Mouse (Mus musculus): ENCODE data around the gene Ucp3.

Gene Ucp3

DNA sequence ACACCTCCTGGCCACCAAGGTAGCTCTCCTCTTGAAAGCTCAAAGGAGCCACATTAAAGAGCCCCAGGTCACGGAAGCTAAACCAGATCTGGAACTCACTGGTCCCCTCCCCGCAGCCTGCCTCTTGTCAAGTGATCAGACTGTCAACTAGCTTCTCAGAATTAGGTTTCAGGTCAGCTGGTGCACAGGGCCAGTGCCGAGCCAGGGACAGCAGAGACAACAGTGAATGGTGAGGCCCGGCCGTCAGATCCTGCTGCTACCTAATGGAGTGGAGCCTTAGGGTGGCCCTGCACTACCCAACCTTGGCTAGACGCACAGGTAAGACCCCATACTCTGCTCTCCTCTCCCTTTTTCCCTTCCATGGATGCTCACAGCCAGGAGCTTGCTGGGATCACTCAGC, at the start of gene Ucp3:
Ucp3 (plus strand) TSS at position 214 of the 400 bp plus-strand sequence.
- DNase-seq: no peak

DNA sequence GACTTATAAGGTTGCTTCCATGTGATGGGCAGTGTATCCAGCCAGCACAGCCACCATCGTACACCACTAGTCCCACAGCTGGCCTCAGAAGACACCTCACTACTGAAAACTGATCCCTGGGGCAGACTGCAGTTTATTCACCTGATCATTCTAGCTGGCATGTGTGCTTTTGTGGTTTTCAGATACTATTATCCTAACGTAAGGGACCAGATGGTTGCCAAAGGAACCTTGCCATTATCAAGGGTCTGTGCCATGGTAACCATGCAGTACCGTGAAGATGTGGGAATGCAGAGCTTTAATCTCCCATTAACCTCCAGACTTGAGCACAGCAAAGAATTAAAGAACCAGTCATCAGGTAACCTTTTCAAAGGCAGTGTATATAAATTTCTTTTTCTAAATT, 47.0 kb upstream of the Ucp3 start:
- no peak for DNase-seq

GRCm38 (mm10) chr7:100429102-100429501, 43.7 kb upstream of the Ucp3 start:
- peak; percentile 62 for DNase-seq

DNA sequence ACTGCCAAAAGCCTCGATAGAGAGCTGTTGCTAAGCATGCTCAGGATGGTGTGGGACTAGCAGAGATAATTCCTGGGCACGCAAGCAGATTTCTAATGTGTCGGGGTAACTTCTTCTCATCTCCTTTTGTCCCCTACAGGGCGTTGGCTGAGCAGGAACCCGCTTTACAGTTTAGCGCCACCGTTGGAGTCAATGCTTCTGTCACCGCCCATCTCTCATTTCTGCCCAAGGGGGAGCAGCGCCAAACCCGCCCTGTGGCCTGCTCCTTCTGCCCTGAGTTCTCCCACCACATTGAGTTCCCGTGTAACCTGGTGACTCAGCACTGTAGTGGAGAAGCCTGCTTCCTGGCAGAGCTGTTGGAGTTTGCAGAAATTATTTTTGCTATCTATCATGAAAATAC, 42.9 kb upstream of the Ucp3 start:
- no peak for DNase-seq

GRCm38 (mm10) chr7:100431103-100431502, 41.7 kb upstream of the Ucp3 start:
- DNase-seq: no peak

DNA sequence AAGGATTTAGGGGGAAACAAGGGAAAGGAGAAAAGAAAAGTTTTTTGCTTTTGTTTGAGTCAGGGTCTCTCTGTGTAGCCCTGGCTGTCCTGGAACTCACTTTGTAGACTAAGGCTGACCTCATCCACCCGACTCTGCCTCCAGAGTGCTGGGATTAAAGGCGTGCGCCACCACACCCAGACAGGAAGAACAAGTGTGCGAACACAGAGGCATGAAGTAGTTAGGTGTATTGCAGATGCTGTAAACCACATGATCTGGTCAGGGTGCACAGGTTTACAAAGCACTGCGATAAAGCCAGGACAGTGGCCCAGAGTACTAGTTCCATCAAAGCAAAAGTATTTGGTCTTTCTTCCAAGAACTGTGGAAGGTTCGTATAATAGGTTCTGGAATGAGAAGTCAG, 39.5 kb upstream of the Ucp3 start:
- DNase-seq: no peak

DNA sequence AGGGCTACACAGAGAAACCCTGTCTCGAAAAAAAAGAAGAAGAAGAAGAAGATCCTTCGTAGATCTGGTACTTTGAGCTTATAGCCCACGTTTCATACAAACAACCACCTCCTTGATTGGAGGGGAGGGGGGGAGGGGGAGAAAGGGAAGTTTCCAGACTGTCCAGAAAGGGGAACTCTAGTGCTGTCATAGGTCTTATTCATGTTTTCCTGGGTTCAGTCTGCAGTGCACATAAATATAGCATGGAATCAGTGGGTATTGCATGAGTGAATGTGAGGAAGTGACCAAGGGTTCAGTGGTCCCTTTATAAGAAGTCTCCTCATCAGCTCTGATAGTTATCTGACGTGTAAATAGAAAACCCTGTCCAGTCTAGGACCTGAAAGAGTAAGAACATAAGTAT, 29.1 kb upstream of the Ucp3 start:
- DNase-seq: no peak

DNA sequence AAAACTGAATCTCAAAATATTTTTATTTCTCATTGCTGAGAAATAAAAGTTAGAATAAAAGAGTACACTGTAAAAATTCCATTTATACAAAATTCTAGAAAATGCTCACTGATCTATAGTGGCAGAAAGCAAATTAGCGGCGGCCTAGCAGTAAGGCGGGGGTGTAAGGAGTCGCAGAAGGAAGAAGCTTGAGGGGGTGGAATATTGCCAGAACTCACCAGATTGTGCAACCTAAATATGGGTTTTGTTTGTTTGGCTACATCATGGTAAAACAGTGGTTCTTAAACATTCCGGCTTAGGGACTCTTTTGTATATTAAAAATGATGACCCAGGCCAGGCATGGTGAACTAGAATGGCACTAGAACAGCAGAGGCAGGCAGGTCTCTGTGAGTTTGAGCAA, 26.5 kb upstream of the Ucp3 start:
- no peak for DNase-seq

DNA sequence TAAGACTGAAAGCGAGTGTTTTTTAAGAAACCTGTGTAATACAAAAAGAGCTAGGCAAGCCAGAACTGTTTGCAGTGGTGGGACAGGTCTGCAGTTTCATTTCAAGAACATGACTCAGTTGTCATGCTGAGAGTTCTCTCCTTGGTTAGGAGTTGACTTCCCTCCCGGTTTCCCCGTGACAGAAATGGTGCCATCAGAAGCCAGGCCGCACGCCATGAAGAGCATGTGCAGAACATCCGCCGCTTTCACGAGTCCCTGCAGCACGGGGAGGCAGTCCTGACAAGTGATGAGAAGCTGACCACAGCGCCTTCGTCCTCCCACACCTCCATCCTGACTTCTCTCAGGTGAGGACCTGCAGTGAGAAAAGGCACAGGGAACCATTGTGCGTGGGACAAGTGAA, 24.3 kb upstream of the Ucp3 start:
- DNase-seq: no peak

DNA sequence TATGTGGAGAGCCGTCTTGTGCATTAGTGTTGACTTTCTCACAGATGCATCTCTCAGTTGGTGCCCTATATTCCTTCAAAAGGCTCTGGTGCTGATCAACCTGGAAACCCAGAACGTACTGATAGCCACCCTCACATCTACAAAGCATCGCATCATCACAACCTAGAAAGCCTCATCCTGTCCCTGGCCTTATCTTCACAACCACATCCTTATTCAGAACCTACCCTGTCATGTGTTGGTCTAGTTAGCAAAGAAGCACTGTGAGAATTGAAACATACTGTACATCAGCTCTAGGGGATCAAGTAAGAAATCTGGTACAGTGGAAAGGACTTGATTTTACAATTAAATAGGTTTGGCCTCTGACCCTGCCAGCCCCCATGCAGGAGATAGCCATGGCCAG, 23.8 kb upstream of the Ucp3 start:
- no peak for DNase-seq

- no peak for DNase-seq
Measured at GRCm38 (mm10) chr7:100458153-100458552, 14.6 kb upstream of the Ucp3 start.

- no peak for DNase-seq
Measured at GRCm38 (mm10) chr7:100459862-100460261, 12.9 kb upstream of the Ucp3 start.

- no peak for DNase-seq
Measured at GRCm38 (mm10) chr7:100461621-100462151, 11.1 kb upstream of the Ucp3 start.

GRCm38 (mm10) chr7:100463194-100463593, 9.6 kb upstream of the Ucp3 start:
- DNase-seq: no peak

DNA sequence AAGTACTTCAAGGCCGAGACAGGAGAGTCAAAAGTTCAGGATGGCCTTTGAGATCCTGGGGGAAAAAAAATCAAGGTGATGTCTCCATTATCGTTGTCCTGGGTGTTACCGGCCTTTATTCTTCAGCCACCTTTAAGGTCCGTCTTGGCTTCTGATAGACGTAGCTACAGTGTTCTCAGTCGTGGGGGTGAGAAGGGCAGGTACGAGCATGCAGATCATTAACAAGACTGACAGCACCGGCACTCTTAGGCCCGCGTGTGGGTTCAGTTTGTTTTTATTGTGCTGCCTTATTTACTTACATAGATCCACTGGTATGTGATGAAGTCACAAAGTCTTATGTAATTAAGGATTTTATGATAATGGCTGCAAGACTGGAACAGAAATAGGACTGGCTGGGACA, 9.0 kb upstream of the Ucp3 start:
- no peak for DNase-seq

DNA sequence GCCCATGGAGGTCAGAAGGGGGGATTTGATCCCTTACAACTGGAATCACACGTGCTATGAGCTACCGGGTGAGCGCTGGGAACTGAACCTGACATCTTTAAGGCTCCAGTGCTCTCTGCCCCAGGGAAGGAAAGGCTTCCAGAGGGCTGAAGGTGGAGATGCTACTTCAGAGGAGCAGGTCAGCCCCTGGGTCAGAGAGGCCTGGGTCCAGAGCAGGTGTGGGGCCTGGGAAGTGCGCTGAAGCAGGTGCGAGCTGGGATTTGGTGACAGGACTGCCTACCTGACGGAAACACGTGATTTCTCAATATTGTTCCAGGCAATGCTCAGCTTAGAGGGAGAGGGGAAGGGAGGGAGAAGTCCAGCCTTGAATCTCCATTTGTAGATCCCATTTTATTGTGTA, 8.5 kb upstream of the Ucp3 start:
- no peak for DNase-seq

GRCm38 (mm10) chr7:100465248-100465647, 7.5 kb upstream of the Ucp3 start:
- no peak for DNase-seq

DNA sequence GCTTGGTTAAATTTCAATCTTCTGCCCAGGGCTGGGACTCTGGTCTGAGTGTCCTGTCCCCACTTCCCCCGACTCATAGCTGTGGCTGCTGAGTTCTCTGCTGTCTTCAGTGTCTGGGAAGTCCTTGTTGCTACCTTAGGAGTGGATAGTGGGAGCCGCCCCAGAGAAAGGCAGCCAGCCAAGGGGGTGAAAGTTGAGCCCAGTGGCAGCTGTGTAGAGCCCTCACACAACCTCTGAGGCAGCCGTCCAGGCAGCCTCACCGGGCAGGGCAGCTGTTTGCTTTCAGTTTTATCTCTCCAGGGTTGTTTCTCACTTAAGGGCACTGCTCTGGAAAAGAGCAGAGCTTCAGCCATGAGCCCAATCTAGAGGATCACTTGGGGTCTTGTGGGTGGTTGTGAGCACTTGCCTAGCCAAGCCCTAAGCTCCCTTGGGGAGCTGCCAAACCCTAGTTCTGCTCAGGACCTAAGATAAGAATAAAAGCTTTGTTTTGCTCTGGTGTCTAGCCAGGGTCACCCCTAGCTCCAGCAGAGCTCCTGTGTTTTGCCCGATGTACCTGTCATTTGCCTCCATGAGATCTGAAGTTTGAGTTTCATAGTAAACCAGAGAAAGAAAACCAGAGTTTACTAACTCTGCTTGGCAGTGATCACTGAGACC, 7.0 kb upstream of the Ucp3 start:
- no peak for DNase-seq

DNA sequence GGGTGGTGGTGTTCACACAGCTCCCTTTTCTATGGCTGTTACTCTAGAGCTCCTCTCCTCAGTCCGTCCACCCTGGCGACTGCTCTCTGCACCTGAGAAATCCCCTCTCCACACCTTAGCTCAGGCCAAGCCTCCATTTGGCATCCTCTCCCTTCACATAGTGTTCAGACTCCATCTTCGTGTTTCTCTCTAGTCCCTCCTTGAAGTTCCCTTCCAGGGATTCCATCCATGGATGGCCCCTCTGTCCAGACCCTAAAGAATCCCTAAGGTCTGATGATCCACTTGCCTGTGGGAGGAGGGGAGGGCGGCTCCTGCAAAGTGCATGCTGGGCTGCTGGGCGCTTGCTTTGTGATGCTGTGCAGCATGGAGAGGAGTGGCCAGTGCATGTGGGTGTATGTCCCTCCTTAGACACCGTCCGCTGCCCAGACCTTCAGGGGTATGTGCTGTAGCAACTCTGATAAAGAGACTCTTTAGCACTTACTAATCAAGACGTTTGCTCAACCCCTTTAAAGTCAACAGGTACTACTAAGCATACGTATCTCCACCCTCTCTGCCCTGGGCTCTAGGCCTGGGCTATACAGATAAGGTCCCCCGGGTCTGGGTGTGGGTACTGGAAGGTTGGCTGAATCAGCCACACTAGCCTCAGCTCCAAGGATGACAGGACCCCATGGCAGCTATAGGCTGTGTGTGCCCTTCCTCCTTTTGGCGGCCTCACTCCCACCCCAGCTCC, 5.8 kb upstream of the Ucp3 start:
- no peak for DNase-seq

GRCm38 (mm10) chr7:100468761-100469160, 4.0 kb upstream of the Ucp3 start:
- DNase-seq: no peak

DNA sequence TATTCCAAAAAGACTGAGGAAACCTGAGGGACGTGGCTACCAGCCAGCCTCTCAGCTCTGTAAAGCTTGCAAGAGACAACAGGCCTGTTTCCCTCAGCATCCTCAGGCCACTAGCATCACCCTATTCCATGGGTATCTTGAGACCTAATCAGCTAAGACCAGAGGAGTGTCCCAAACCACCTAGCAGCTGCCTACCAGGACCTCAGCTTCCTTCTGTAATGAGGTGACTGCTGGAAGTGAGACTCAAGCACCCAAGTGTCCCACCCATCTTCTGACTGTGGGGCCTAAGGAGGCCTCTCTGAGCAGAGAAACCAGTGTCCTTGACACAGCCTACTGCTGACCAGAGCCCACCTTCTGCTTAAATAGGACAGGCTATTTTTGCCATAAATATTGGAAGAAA, 3.3 kb upstream of the Ucp3 start:
- no peak for DNase-seq

DNA sequence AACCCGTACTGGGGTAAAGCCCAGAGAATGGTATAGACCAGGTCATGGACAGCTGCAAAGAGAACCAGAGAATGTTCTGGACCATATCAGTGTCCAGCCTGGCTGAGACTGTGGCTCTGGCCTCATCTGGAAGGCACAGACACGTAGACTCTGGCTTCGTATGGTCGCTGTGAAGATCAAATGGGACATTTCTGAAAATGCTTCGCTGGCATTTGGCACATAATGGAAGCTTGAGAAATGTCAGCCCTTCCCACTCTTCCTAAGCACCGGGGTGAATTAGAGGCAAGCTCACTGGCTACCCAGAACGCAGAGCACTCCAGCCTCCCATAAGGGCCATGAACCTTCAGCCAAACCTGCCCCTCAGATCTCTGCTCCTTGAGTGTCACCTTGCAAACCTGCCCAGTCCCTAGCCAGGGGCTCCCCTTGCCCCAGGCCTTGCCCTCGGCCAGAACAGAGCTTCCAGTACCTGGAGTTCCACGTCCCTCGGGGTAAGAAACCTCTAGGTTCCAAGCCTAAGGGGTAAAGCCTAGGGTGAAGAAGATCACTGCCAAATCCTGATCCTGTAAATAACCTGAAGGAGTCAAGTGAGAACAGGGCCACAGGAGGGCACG, 1.9 kb upstream of the Ucp3 start:
- no peak for DNase-seq

- DNase-seq: no peak
Measured at GRCm38 (mm10) chr7:100471407-100471797, 1.4 kb upstream of the Ucp3 start.

DNA sequence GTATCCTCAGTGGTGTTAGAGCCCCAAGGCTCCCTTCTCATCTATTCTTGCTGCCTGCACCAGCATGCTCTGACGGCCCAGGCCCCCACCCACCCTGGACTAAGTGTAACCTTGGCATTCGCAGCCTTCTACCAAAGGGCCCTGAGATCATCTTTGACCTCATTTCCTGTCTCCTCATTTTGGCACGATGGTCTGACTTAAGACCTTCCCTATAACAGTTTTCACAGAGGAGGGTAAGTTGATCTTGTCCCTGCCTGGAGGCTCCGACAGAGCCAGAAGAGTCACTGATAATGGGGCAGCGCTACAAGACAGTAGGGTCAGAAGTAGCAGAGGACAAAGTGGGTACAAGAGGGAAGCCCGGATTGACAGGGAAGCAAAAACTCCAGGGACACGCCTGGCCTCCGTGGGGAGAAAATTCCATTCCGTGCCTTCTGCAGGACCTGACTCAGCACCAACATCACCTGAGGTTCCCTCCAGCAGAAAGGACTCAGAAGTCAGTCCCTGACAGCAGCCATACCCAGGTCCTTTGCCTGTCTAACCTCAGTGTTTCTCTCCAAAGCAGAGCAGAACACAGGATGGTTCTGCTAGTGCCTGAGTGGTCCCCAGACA, 1.2 kb downstream of the Ucp3 start:
- DNase-seq: no peak
